Mouse (Mus musculus) bone marrow macrophage, adult 2 months (primary cell): ENCODE data around the gene Pcca.

ENCODE experiments used
- CTCF ChIP-seq: IDR thresholded peaks from 2 replicates; pipeline ENCODE4 v1.5.1; 2012; ENCODE audit warnings: low read depth, mild to moderate bottlenecking, low read length, moderate library complexity
- POLR2A ChIP-seq: IDR thresholded peaks from 2 replicates; pipeline ENCODE4 v1.6.1; 2012; ENCODE audit warnings: mild to moderate bottlenecking, low read depth, low read length, borderline replicate concordance

DNA sequence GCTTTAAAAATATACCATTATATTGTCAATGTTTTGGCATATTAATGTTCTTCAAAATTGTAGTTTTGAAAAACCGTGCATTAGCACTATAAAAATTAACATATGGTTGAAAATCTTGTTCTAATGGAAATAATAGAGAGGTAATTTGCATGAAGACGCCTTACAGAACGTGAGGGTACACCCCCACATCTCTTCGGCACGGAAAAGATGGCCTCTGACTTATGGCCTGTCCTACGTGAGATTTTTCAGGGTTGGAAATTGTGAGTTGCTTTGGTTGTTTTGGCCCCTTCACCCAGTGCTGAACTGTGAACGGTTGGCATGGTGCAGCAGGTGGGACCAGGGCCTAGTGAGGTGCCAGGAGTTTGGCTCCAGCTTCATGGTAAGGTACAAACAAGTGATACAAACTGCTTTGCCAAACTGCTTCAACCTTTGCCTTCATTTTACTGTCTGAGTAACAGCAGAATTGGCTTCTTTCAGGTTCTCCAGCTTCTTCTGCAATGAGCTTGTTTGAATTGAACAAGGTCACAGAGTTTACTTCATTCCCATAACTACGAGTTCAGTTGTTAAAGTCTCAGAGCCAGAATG is 185.5 kb downstream of the Pcca start:
- TF ChIP-seq POLR2A (no peak), CTCF (no peak)
